Mouse (Mus musculus) NIH3T3 (cell line): Measurements from ENCODE around the gene Gab1.

Source experiments
- DNase-seq: peaks from one replicate; pipeline ENCODE4 v3.0.0-alpha.2; 2012; ENCODE audit warnings: low read depth

Gab1 gene

GRCm38 (mm10) chr8:80739155-80739924, 141.0 kb downstream of the Gab1 start, which contains the start of gene Smarca5:
Smarca5 (minus strand) TSS chr8:80739497.
- DNase-seq: peak; percentile 93

DNA sequence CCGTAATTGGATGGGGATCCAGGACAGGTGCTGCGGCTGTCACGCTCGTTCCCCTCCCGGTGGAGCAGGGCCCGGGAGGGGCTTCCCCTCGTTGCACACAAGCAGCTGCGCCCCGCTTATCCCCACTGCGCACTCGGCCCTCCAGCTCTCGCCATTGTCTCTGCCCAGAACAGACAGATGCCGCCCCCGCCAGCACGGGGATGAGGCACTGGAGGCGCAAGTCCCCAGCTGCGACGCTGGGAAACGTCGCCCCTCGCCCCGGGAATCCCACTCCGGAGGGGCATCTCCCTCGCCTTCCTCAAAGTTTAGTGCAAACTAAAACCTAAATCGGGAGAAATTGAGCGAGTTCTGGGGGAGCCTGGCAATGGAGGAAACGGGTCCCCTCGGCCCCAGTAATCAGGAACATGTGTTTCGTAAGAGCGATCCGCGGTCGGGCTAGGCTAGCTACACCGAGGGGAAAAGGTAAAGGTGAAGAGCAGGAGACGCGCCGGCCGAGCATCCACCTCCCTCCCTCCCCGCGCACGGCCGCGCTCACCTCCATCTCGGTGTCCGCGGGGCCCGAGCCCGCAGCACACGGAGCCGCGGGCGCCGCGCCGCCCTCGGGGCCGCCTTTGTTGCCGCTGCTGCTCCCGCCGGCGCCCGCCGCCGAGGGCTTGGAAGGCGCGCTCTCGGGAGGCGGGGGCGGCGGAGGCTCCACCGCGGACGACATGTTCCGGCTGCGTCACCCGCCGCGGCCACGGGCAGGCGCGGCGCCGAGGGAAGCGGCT, 141.7 kb downstream of the Gab1 start:
- peak; percentile 74 for DNase-seq

GRCm38 (mm10) chr8:80738046-80738387, 142.3 kb downstream of the Gab1 start:
- no peak for DNase-seq

- no peak for DNase-seq
Measured at GRCm38 (mm10) chr8:80732326-80732725, 148.0 kb downstream of the Gab1 start.

DNA sequence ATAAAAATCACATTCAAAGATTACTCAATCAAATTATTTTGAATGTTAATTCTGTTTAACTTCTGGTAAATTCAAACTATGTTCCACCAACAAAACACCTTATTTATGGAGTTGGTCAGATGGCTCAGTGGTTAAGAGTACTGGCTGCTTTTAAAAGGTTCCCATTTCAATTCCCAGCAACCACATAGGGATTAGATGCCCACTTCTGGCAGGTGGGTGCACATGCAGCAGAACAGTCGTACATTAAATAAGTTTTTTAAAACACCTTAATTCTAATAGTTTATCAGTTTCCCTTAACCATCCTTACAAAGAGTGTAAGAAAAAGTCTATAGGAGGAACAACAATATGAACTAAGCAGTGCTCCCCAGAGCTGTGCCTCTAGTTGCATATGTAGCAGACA, 165.9 kb downstream of the Gab1 start:
- no peak for DNase-seq
